Mouse (Mus musculus) erythroblast, embryonic 14.5 days (primary cell): ENCODE results near the gene Sumo1. TPM values are rescaled to one million over a fixed set of nuclear protein-coding genes. Genes with fewer than 3 reads are reported as not detected.
A peak's percentile ranks its signal among the peaks of the same experiment; 100 is the strongest.

Experiments used
- H3K27me3 ChIP-seq: 2 replicates; pipeline ENCODE4 v1.6.1; 2012; ENCODE audit warnings: inconsistent platforms; ENCODE audit not compliant: control insufficient read depth
- H3K36me3 ChIP-seq: 2 replicates; pipeline ENCODE4 v1.6.1; 2012; ENCODE audit warnings: mild to moderate bottlenecking, inconsistent platforms; ENCODE audit not compliant: control insufficient read depth
- H3K4me1 ChIP-seq: 2 replicates; pipeline ENCODE4 v1.6.1; 2012; ENCODE audit warnings: inconsistent platforms; ENCODE audit not compliant: control insufficient read depth
- H3K4me3 ChIP-seq: replicated peaks from 2 replicates; pipeline ENCODE3; 2012; ENCODE audit warnings: moderate library complexity, mild to moderate bottlenecking, inconsistent platforms
- H3K9me3 ChIP-seq: 2 replicates; pipeline ENCODE4 v1.6.1; 2012; ENCODE audit warnings: low read length, inconsistent platforms, mixed read lengths; ENCODE audit not compliant: control insufficient read depth
- GATA1 ChIP-seq: IDR thresholded peaks from 2 replicates; pipeline ENCODE4 v1.6.1; 2012; ENCODE audit warnings: low read length, inconsistent platforms, mixed read lengths
- TAL1 ChIP-seq: IDR thresholded peaks from 3 replicates; pipeline ENCODE4 v1.6.1; 2012; ENCODE audit warnings: low read length, inconsistent platforms, mixed read lengths
- polyA plus RNA-seq: library from polyadenylated mRNA; stranded (reverse); fragments of >175 nt; gene quantifications from 2 replicates; pipeline ENCODE4 v1.2.3, GENCODE M21; 2012

The Sumo1 gene
- polyA plus RNA-seq, 1 experiment, result 12.2 TPM

- Histone ChIP-seq H3K4me3 (peak overlapping the region; percentile 97), H3K36me3 (peaks cover 17% of the 10 kb centered on the region), H3K9me3 (no peaks in the 10 kb centered on the region), H3K27me3 (peaks cover 39% of the 10 kb centered on the region), H3K4me1 (peaks cover 38% of the 10 kb centered on the region)
- no peak for TF ChIP-seq GATA1
- no peak for TF ChIP-seq TAL1
Observed at GRCm38 (mm10) chr1:59683926-59684818, 13.5 kb upstream of the Sumo1 start.

- peaks cover 23% of the 10 kb centered on the region for H3K4me1 ChIP-seq
- no peaks in the 10 kb centered on the region for H3K9me3 ChIP-seq
- no peak overlapping the region for H3K4me3 ChIP-seq
- TF ChIP-seq GATA1, result no peak
- no peak for TF ChIP-seq TAL1
- H3K27me3 ChIP-seq, result peaks cover 7% of the 10 kb centered on the region; the same call in 1 of the 2 replicates
- peaks cover 23% of the 10 kb centered on the region for H3K36me3 ChIP-seq
Observed at GRCm38 (mm10) chr1:59673661-59674060, 3.0 kb upstream of the Sumo1 start.

- Histone ChIP-seq H3K4me3 (peak overlapping the region; percentile 79), H3K27me3 (no peaks in the 10 kb centered on the region), H3K36me3 (peaks cover 27% of the 10 kb centered on the region), H3K9me3 (no peaks in the 10 kb centered on the region), H3K4me1 (peaks cover 33% of the 10 kb centered on the region)
- no peak for TF ChIP-seq GATA1
- TF ChIP-seq TAL1, result no peak
Observed at GRCm38 (mm10) chr1:59669962-59670630, 538 bp downstream of the Sumo1 start.

GRCm38 (mm10) chr1:59668871-59669270 lies 1.8 kb downstream of the Sumo1 start:
- peak overlapping the region; percentile 79 for H3K4me3 ChIP-seq

GRCm38 (mm10) chr1:59663456-59664135 lies 7.0 kb downstream of the Sumo1 start:
- H3K27me3 ChIP-seq, result no peaks in the 10 kb centered on the region
- no peak for TF ChIP-seq TAL1
- no peak for TF ChIP-seq GATA1
- H3K4me3 ChIP-seq, result no peak overlapping the region
- peaks cover 31% of the 10 kb centered on the region for H3K4me1 ChIP-seq
- peaks cover 15% of the 10 kb centered on the region for H3K36me3 ChIP-seq
- H3K9me3 ChIP-seq, result no peaks in the 10 kb centered on the region

More at GRCm38 (mm10) chr1:59668871-59669270, 1.8 kb downstream of the Sumo1 start:
- Histone ChIP-seq H3K27me3 (no peaks in the 10 kb centered on the region), H3K4me1 (peaks cover 35% of the 10 kb centered on the region), H3K9me3 (no peaks in the 10 kb centered on the region), H3K36me3 (peaks cover 22% of the 10 kb centered on the region)
- TF ChIP-seq GATA1 (no peak), TAL1 (no peak)

GRCm38 (mm10) chr1:59656244-59657171 lies 14.1 kb downstream of the Sumo1 start:
- Histone ChIP-seq H3K4me3 (no peak overlapping the region), H3K27me3 (no peaks in the 10 kb centered on the region), H3K9me3 (no peaks in the 10 kb centered on the region), H3K36me3 (peaks cover 47% of the 10 kb centered on the region), H3K4me1 (peaks cover 19% of the 10 kb centered on the region)
- TF ChIP-seq GATA1, result no peak

GRCm38 (mm10) chr1:59653243-59653911 lies 17.3 kb downstream of the Sumo1 start:
- H3K4me3 ChIP-seq, result no peak overlapping the region
- H3K4me1 ChIP-seq, result peaks cover 8% of the 10 kb centered on the region; the same call in 1 of the 2 replicates
- no peaks in the 10 kb centered on the region for H3K27me3 ChIP-seq
- peaks cover 66% of the 10 kb centered on the region for H3K36me3 ChIP-seq
- TF ChIP-seq TAL1 (no peak), GATA1 (no peak)
- H3K9me3 ChIP-seq, result no peaks in the 10 kb centered on the region
